Mouse (Mus musculus): ENCODE data around the gene Alpl. TPM values are rescaled to one million over a fixed set of nuclear protein-coding genes. Genes with fewer than 3 reads are reported as not detected.

Alpl gene
- polyA plus RNA-seq, 1 experiment from 2014 or later: 16.1 TPM

GRCm38 (mm10) chr4:137814140-137814539 lies 18.0 kb upstream of the Alpl start:
- no peak overlapping the region for H3K9ac ChIP-seq (ENCODE audit: low read length)
- H3K27ac ChIP-seq (ENCODE audit: low read depth, low read length): no peak overlapping the region
- H3K36me3 ChIP-seq (ENCODE audit: control insufficient read depth, insufficient read depth, low read length): no peaks in the 10 kb centered on the region
- no peaks in the 10 kb centered on the region; the same call in 1 of the 2 replicates for H3K27me3 ChIP-seq (ENCODE audit: control insufficient read depth, insufficient read depth, low read length)
- DNase-seq (ENCODE audit: low spot score): no peak
- no peak for ATAC-seq (replicated peaks; ENCODE audit: low FRiP score)
- H3K4me3 ChIP-seq (ENCODE audit: low read depth, low read length): no peak overlapping the region
- no peak overlapping the region for H3K4me2 ChIP-seq (ENCODE audit: low read depth, low read length, severe bottlenecking)
- no peaks in the 10 kb centered on the region for H3K4me1 ChIP-seq (replicated peaks; ENCODE audit: control insufficient read depth, insufficient read depth, low read length)
- 84% methylated on average over 7 of the region's 7 CpGs for WGBS
- no peaks in the 10 kb centered on the region for H3K9me3 ChIP-seq (ENCODE audit: control insufficient read depth, low read length)

GRCm38 (mm10) chr4:137812946-137813708 lies 16.9 kb upstream of the Alpl start:
- H3K36me3 ChIP-seq (ENCODE audit: control insufficient read depth, insufficient read depth, low read length): no peaks in the 10 kb centered on the region
- no peaks in the 10 kb centered on the region for H3K9me3 ChIP-seq (ENCODE audit: control insufficient read depth, low read length)
- no peak for DNase-seq (ENCODE audit: low spot score)
- WGBS: 71% methylated on average over 13 of the region's 13 CpGs
- H3K4me1 ChIP-seq (replicated peaks; ENCODE audit: control insufficient read depth, insufficient read depth, low read length): no peaks in the 10 kb centered on the region
- H3K4me2 ChIP-seq (ENCODE audit: low read depth, low read length, severe bottlenecking): no peak overlapping the region
- H3K27ac ChIP-seq (ENCODE audit: low read depth, low read length): no peak overlapping the region
- no peak overlapping the region for H3K4me3 ChIP-seq (ENCODE audit: low read depth, low read length)
- no peaks in the 10 kb centered on the region; the same call in 1 of the 2 replicates for H3K27me3 ChIP-seq (ENCODE audit: control insufficient read depth, insufficient read depth, low read length)
- H3K9ac ChIP-seq (ENCODE audit: low read length): no peak overlapping the region
- no peak for ATAC-seq (replicated peaks; ENCODE audit: low FRiP score)

GRCm38 (mm10) chr4:137809999-137810398 lies 13.8 kb upstream of the Alpl start:
- no peaks in the 10 kb centered on the region for H3K4me1 ChIP-seq (replicated peaks; ENCODE audit: control insufficient read depth, insufficient read depth, low read length)
- no peaks in the 10 kb centered on the region; the same call in 1 of the 2 replicates for H3K27me3 ChIP-seq (ENCODE audit: control insufficient read depth, insufficient read depth, low read length)
- 70% methylated on average over 4 of the region's 4 CpGs for WGBS
- no peak for DNase-seq (ENCODE audit: low spot score)
- ATAC-seq (replicated peaks; ENCODE audit: low FRiP score): no peak
- H3K4me2 ChIP-seq (ENCODE audit: low read depth, low read length, severe bottlenecking): no peak overlapping the region
- no peak overlapping the region for H3K4me3 ChIP-seq (ENCODE audit: low read depth, low read length)
- H3K36me3 ChIP-seq (ENCODE audit: control insufficient read depth, insufficient read depth, low read length): no peaks in the 10 kb centered on the region
- H3K27ac ChIP-seq (ENCODE audit: low read depth, low read length): no peak overlapping the region
- no peak overlapping the region for H3K9ac ChIP-seq (ENCODE audit: low read length)
- no peaks in the 10 kb centered on the region for H3K9me3 ChIP-seq (ENCODE audit: control insufficient read depth, low read length)

- H3K9me3 ChIP-seq (ENCODE audit: control insufficient read depth, low read length): no peaks in the 10 kb centered on the region
- DNase-seq (ENCODE audit: low spot score): peak; percentile 17
- H3K36me3 ChIP-seq (ENCODE audit: control insufficient read depth, insufficient read depth, low read length): no peaks in the 10 kb centered on the region
- 86% methylated on average over 7 of the region's 7 CpGs for WGBS
- no peak for ATAC-seq (replicated peaks; ENCODE audit: low FRiP score)
- H3K4me2 ChIP-seq (ENCODE audit: low read depth, low read length, severe bottlenecking): no peak overlapping the region
- no peak overlapping the region for H3K27ac ChIP-seq (ENCODE audit: low read depth, low read length)
- H3K27me3 ChIP-seq (ENCODE audit: control insufficient read depth, insufficient read depth, low read length): no peaks in the 10 kb centered on the region; the same call in 1 of the 2 replicates
- H3K4me1 ChIP-seq (replicated peaks; ENCODE audit: control insufficient read depth, insufficient read depth, low read length): no peaks in the 10 kb centered on the region
- no peak overlapping the region for H3K4me3 ChIP-seq (ENCODE audit: low read depth, low read length)
- no peak overlapping the region for H3K9ac ChIP-seq (ENCODE audit: low read length)
These were observed 11.2 kb upstream of the Alpl start for GRCm38 (mm10) chr4:137807301-137807851.

- peak; percentile 48 for DNase-seq (ENCODE audit: low spot score)
- H3K27ac ChIP-seq (ENCODE audit: low read depth, low read length): no peak overlapping the region
- WGBS: 22% methylated on average over 12 of the region's 12 CpGs
These were observed 5.0 kb upstream of the Alpl start for GRCm38 (mm10) chr4:137801196-137801595.

GRCm38 (mm10) chr4:137800324-137800723 lies 4.1 kb upstream of the Alpl start:
- Histone ChIP-seq H3K9ac (ENCODE audit: low read length) (no peak overlapping the region), H3K4me3 (ENCODE audit: low read depth, low read length) (no peak overlapping the region), H3K9me3 (ENCODE audit: control insufficient read depth, low read length) (no peaks in the 10 kb centered on the region), H3K36me3 (ENCODE audit: control insufficient read depth, insufficient read depth, low read length) (no peaks in the 10 kb centered on the region), H3K27me3 (ENCODE audit: control insufficient read depth, insufficient read depth, low read length) (peaks cover 6% of the 10 kb centered on the region; the same call in 1 of the 2 replicates), H3K27ac (ENCODE audit: low read depth, low read length) (no peak overlapping the region), H3K4me1 (replicated peaks; ENCODE audit: control insufficient read depth, insufficient read depth, low read length) (peaks cover 12% of the 10 kb centered on the region), H3K4me2 (ENCODE audit: low read depth, low read length, severe bottlenecking) (no peak overlapping the region)
- ATAC-seq (replicated peaks; ENCODE audit: low FRiP score): no peak
- DNase-seq (ENCODE audit: low spot score): peak; percentile 48
- WGBS: 24% methylated on average over 11 of the region's 11 CpGs

More at GRCm38 (mm10) chr4:137801196-137801595, 5.0 kb upstream of the Alpl start:
- Histone ChIP-seq H3K36me3 (ENCODE audit: control insufficient read depth, insufficient read depth, low read length) (no peaks in the 10 kb centered on the region), H3K9me3 (ENCODE audit: control insufficient read depth, low read length) (no peaks in the 10 kb centered on the region), H3K4me2 (ENCODE audit: low read depth, low read length, severe bottlenecking) (no peak overlapping the region), H3K9ac (ENCODE audit: low read length) (no peak overlapping the region), H3K4me1 (replicated peaks; ENCODE audit: control insufficient read depth, insufficient read depth, low read length) (peaks cover 5% of the 10 kb centered on the region), H3K4me3 (ENCODE audit: low read depth, low read length) (no peak overlapping the region), H3K27me3 (ENCODE audit: control insufficient read depth, insufficient read depth, low read length) (peaks cover 3% of the 10 kb centered on the region; the same call in 1 of the 2 replicates)
- ATAC-seq (replicated peaks; ENCODE audit: low FRiP score): no peak

- Histone ChIP-seq H3K4me2 (ENCODE audit: low read depth, low read length, severe bottlenecking) (no peak overlapping the region), H3K9me3 (ENCODE audit: control insufficient read depth, low read length) (no peaks in the 10 kb centered on the region), H3K4me3 (ENCODE audit: low read depth, low read length) (no peak overlapping the region), H3K4me1 (replicated peaks; ENCODE audit: control insufficient read depth, insufficient read depth, low read length) (peaks cover 17% of the 10 kb centered on the region), H3K9ac (ENCODE audit: low read length) (no peak overlapping the region), H3K36me3 (ENCODE audit: control insufficient read depth, insufficient read depth, low read length) (no peaks in the 10 kb centered on the region), H3K27ac (ENCODE audit: low read depth, low read length) (no peak overlapping the region), H3K27me3 (ENCODE audit: control insufficient read depth, insufficient read depth, low read length) (peaks cover 6% of the 10 kb centered on the region; the same call in 1 of the 2 replicates)
- WGBS: 67% methylated on average over 4 of the region's 4 CpGs
- DNase-seq (ENCODE audit: low spot score): peak; percentile 7
- ATAC-seq (replicated peaks; ENCODE audit: low FRiP score): no peak
These were observed 854 bp upstream of the Alpl start for GRCm38 (mm10) chr4:137797038-137797437.

DNA sequence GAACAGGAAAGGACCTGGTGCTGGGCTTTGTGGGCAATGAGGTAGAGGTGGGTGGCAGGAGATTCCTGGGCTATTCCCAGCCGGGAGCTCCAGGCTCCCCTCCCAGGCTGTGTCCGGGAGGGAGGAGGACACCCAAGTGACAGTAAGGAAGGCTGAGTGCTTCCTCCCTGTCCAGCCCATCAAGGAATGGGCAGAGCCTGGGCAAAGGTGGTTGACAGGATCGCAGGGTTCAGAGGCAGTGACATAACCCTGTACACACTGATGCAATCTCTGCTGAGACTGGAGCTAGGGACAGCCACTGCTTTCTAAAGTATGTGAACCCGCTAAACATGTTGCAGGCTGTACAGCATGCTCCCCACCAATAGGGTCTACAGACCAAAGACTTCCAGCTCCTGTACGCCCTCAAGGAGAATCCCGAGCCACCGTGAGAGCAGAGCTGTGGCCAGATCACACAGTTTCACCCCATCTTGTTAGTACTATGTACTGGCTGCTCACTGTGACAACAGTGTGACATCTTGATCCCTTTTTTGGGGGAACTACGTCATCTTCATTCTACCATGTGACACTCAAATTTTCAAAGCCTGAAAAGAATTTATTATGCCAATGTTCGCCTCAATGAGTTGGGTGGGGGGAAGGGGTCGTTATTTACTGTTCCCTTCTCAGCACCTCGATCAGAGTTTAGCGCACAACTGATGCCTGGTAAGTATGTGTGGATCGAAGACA lies 1.8 kb downstream of the Alpl start:
- DNase-seq (ENCODE audit: low spot score) (peak; percentile 42), ATAC-seq (replicated peaks; ENCODE audit: low FRiP score) (no peak)
- Histone ChIP-seq H3K4me1 (replicated peaks; ENCODE audit: control insufficient read depth, insufficient read depth, low read length) (peaks cover 18% of the 10 kb centered on the region), H3K27me3 (ENCODE audit: control insufficient read depth, insufficient read depth, low read length) (peaks cover 6% of the 10 kb centered on the region; the same call in 1 of the 2 replicates), H3K4me3 (ENCODE audit: low read depth, low read length) (no peak overlapping the region), H3K36me3 (ENCODE audit: control insufficient read depth, insufficient read depth, low read length) (no peaks in the 10 kb centered on the region), H3K4me2 (ENCODE audit: low read depth, low read length, severe bottlenecking) (no peak overlapping the region), H3K9me3 (ENCODE audit: control insufficient read depth, low read length) (no peaks in the 10 kb centered on the region), H3K9ac (ENCODE audit: low read length) (no peak overlapping the region), H3K27ac (ENCODE audit: low read depth, low read length) (no peak overlapping the region)
- WGBS: 84% methylated on average over 13 of the region's 13 CpGs

Measured in forebrain, embryonic 11.5 days (tissue).